Mouse (Mus musculus) embryonic facial prominence, embryonic 12.5 days (tissue): Measurements from ENCODE around the gene Tmem251. TPM values are rescaled to one million over a fixed set of nuclear protein-coding genes. Genes with fewer than 3 reads are reported as not detected.

ENCODE experiments used
- ATAC-seq: fragments of 200-750 bp; cut with Nextera tagmentation; 2 replicates; pipeline ENCODE4 v1.8.0; 2017; ENCODE audit not compliant: insufficient number of reproducible peaks, insufficient read depth, low FRiP score, low TSS enrichment
- H3K27ac ChIP-seq: fragments of 300-500 bp; sonication (generic); 2 replicates; pipeline ENCODE4 v1.5.1; 2016; ENCODE audit warnings: mild to moderate bottlenecking
- H3K27me3 ChIP-seq: fragments of 300-500 bp; sonication (generic); 2 replicates; pipeline ENCODE4 v1.6.1; 2016; ENCODE audit warnings: mild to moderate bottlenecking, moderate library complexity
- H3K36me3 ChIP-seq: fragments of 300-500 bp; sonication (generic); 2 replicates; pipeline ENCODE4 v1.6.1; 2016; ENCODE audit warnings: mild to moderate bottlenecking
- H3K4me1 ChIP-seq: fragments of 300-500 bp; sonication (generic); 2 replicates; pipeline ENCODE4 v1.6.1; 2016
- H3K4me2 ChIP-seq: fragments of 300-500 bp; sonication (generic); replicated peaks from 2 replicates; pipeline ENCODE4 v1.6.1; 2016; ENCODE audit warnings: mild to moderate bottlenecking, moderate library complexity
- H3K4me3 ChIP-seq: fragments of 300-500 bp; sonication (generic); 2 replicates; pipeline ENCODE4 v1.5.1; 2016; ENCODE audit warnings: mild to moderate bottlenecking
- H3K9ac ChIP-seq: fragments of 300-500 bp; sonication (generic); 2 replicates; pipeline ENCODE4 v1.6.1; 2016; ENCODE audit warnings: mild to moderate bottlenecking, moderate library complexity
- H3K9me3 ChIP-seq: fragments of 300-500 bp; sonication (generic); 2 replicates; pipeline ENCODE4 v1.6.1; 2016; ENCODE audit warnings: mild to moderate bottlenecking, moderate library complexity
- WGBS: fragments of 180-500 bp; shearing (Covaris S2); methylation state at CpG from one replicate; pipeline ENCODE4 v1.1.7; 2016; 5-methylcytosine and 5-hydroxymethylcytosine counted together
- polyA plus RNA-seq: library from polyadenylated mRNA; unstranded; fragments of >200 nt; fragmentation: Nextera tagmentation; extraction: Ambion mirVana; gene quantifications from 2 replicates; pipeline ENCODE4 v1.2.1, GENCODE M21; 2016

Gene Tmem251
- polyA plus RNA-seq, 1 experiment from 2014 or later = 10.4 TPM

DNA sequence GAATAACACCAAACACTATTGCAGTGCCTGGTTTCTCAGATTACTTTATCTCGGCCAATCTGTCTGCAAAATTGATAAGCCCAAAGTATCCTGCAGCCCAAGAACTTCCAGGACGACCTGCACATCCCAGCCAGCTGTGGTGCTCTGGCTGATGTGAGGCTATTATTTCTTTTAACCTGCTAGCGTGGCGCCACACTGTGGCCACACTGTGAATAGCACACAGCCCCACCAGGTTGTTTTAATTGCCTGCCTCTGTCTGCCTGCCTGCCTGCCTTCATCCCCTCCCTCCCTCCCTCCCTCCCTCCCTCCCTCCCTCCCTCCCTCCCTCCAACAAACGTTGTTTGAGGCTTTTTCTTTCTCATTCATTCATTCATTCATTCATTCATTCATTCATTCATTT lies 10.2 kb upstream of the Tmem251 start:
- H3K27me3 ChIP-seq = no peaks in the 10 kb centered on the region
- H3K36me3 ChIP-seq = no peaks in the 10 kb centered on the region
- H3K9me3 ChIP-seq = no peaks in the 10 kb centered on the region
- WGBS = 14% methylated on average over 4 of the region's 5 CpGs
- H3K4me1 ChIP-seq = peaks cover 17% of the 10 kb centered on the region; the same call in 1 of the 2 replicates
- H3K27ac ChIP-seq = no peak overlapping the region
- H3K4me3 ChIP-seq = no peak overlapping the region
- H3K9ac ChIP-seq = no peak overlapping the region
- no peak for ATAC-seq
- no peak overlapping the region for H3K4me2 ChIP-seq

DNA sequence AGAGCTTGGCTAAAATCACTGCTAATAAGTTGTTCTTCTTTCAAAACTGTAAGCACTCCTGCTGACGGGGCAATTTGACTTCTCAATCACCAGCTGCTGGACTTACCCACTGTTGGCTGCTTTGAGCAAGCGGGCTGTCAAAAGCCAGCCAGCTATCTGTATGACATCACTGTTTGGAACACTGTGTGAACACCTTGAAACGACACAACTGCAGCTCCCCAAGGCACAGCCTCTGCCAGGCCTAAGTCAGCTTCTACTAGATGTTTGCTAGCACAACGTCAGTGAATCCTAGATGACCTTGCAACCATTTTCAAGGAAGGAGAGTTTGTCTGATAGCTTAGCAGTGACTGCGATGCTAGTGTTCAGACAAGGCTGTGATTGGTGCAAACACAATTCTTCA lies 4.5 kb upstream of the Tmem251 start:
- Histone ChIP-seq H3K4me2 (no peak overlapping the region), H3K9ac (no peak overlapping the region), H3K27me3 (no peaks in the 10 kb centered on the region), H3K9me3 (no peaks in the 10 kb centered on the region), H3K27ac (no peak overlapping the region), H3K4me1 (peaks cover 9% of the 10 kb centered on the region), H3K4me3 (no peak overlapping the region), H3K36me3 (0 out of 2 replicates have a peak, but pooled peaks cover 2% of the 10 kb centered on the region)
- WGBS = 84% methylated on average over 5 of the region's 5 CpGs
- no peak for ATAC-seq

DNA sequence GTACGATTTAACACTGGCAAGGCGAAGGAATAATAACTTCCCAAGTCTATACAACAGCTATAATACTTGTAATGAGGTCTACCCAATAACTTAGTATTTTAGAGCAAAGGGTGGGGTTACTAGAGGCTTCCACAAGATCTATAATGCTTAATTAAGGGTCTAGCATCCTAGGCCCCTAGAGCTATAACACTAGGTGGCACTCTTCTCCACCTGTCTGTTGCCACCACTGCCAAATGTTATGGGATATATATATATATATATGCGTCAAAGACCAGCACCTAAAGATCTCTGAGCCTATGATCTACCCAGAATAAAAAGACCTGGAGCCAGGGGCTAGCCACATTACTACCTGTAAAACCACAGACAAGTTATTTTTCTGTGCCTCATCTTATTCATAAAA lies 3.3 kb upstream of the Tmem251 start:
- Histone ChIP-seq H3K9ac (no peak overlapping the region), H3K27ac (no peak overlapping the region), H3K4me3 (no peak overlapping the region), H3K27me3 (no peaks in the 10 kb centered on the region), H3K4me1 (peaks cover 17% of the 10 kb centered on the region), H3K36me3 (0 out of 2 replicates have a peak, but pooled peaks cover 2% of the 10 kb centered on the region), H3K4me2 (no peak overlapping the region), H3K9me3 (no peaks in the 10 kb centered on the region)
- 69% methylated on average over 3 of the region's 3 CpGs for WGBS
- no peak for ATAC-seq

DNA sequence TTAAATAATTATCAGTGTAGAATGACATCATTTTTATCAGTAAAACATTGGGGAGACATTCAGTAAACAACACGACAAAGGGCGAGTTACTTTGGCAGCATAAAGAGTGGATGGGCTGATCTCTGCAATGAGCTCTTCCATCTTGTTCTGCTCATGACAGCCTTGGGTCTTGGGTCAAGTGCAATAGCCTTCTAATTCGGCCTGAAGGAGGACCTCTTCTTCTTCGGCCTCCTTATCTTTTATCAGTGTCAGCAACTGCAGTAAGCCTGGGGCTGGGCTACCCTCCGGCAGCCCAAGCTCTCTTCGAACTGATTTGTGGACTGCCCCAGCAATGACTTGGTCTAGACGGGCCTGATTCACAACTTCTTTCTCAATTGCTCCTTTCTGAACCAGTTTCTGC lies 1.5 kb upstream of the Tmem251 start:
- 88% methylated on average over 7 of the region's 7 CpGs for WGBS
- H3K4me3 ChIP-seq = no peak overlapping the region

DNA sequence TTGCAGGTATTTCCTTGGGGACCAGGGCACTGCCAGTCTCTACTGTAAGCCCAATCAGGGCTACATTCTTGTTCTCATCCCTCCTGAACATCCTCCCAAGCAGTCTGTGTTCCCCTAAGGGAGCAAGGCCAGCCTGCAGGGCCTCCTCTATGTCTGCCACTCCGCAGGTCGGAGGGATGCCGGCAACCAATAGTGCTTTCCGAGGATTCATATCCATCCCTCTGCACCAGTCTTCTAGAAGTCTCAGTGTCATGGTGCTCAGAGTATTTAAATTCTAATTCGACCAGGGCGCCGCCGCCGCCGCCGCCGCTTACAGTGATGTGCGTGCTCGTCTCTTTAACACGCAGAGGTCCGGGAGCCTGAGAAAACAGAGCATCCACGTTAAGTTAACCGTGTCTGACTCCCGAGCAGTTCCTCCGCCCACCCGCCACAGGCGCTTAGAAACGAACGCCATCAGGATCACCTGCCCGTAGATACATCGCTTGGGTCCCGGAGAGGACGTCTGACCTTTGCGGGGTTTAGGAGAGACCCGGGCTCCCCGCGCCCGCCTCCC lies 450 bp upstream of the Tmem251 start:
- peak overlapping the region; percentile 90 for H3K4me3 ChIP-seq
- under 1% methylated on average over 33 of the region's 33 CpGs for WGBS
- H3K9me3 ChIP-seq = no peaks in the 10 kb centered on the region
- H3K27me3 ChIP-seq = no peaks in the 10 kb centered on the region
- peaks cover 3% of the 10 kb centered on the region; the same call in 1 of the 2 replicates for H3K36me3 ChIP-seq
- H3K9ac ChIP-seq = peak overlapping the region; percentile 88
- peak overlapping the region; percentile 66 for H3K4me2 ChIP-seq
- peaks cover 17% of the 10 kb centered on the region for H3K4me1 ChIP-seq
- H3K27ac ChIP-seq = peak overlapping the region; percentile 87
- ATAC-seq = peak; percentile 5; the same call in 1 of the 2 replicates

More for the DNA sequence above, 1.5 kb upstream of the Tmem251 start:
- Histone ChIP-seq H3K9ac (0 out of 2 replicates have a peak overlapping the region, but pooled peaks have one; percentile 88), H3K4me2 (no peak overlapping the region), H3K36me3 (0 out of 2 replicates have a peak, but pooled peaks cover 2% of the 10 kb centered on the region), H3K4me1 (peaks cover 17% of the 10 kb centered on the region), H3K27ac (no peak overlapping the region), H3K9me3 (no peaks in the 10 kb centered on the region), H3K27me3 (no peaks in the 10 kb centered on the region)
- no peak for ATAC-seq

DNA sequence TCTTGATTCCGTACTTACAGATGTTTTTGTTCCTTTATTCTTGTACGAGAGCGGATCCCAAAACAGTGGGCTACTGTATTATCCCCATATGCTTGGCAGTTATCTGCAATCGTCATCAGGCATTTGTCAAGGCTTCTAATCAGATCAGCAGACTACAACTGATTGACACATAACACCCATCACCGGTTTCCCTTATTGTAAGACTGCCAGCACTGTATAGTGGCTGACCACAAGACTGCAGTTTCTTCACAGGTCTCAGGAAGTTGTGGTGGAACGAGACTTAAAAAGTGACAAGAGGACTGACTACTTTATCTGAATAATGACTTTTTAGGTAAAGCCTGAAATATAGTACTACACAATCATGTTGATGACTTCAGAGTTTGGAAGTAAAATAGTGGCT lies 1.3 kb downstream of the Tmem251 start:
- Histone ChIP-seq H3K4me1 (peaks cover 17% of the 10 kb centered on the region), H3K27ac (no peak overlapping the region), H3K4me2 (peak overlapping the region; percentile 66; the same call in 1 of the 2 replicates), H3K36me3 (peaks cover 6% of the 10 kb centered on the region; the same call in 1 of the 2 replicates), H3K4me3 (no peak overlapping the region), H3K27me3 (no peaks in the 10 kb centered on the region), H3K9ac (no peak overlapping the region), H3K9me3 (no peaks in the 10 kb centered on the region)
- 55% methylated on average over 6 of the region's 6 CpGs for WGBS
- no peak for ATAC-seq

DNA sequence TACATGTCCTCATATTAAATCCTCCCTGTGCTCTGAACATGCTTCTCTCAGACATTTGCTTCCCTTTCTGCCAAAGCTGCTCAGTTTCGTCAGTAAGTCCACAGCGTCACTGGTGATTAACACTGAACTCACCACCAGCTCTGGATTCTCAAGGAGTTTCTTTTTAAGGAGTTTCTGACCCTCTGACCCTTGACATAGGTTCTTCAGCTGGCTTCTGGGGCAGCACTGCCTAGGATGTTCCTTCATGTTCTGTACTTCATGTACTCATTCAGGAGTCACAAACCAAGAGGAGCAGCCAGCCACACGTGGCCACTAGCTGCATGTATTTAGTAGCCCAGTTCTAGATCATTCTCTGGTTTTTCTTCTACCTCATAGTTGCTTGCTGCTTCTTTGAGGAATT lies 4.7 kb downstream of the Tmem251 start:
- Histone ChIP-seq H3K4me2 (no peak overlapping the region), H3K9me3 (no peaks in the 10 kb centered on the region), H3K4me1 (peaks cover 10% of the 10 kb centered on the region), H3K27me3 (no peaks in the 10 kb centered on the region), H3K4me3 (no peak overlapping the region), H3K27ac (no peak overlapping the region), H3K36me3 (peaks cover 4% of the 10 kb centered on the region; the same call in 1 of the 2 replicates), H3K9ac (no peak overlapping the region)
- ATAC-seq = no peak
- WGBS = 81% methylated on average over 3 of the region's 3 CpGs

DNA sequence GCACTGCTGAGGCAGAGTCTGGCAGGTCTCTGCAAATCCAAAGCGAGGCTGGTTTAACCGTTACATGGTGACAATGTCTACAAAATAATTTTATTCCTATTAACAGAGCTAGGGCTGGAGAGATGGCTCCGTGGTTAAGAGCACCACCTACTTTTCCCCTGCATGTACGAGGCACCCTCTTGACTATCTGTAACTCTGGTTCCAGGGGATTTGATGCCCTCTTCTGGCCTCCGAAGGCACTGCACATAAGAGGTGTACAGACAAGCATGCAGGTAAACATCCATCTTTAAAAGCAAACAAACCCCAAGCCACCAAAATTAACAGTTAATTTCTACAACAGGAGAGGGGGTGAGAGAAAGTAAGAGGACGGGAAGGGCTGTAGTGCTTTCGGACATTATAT lies 12.7 kb downstream of the Tmem251 start:
- no peak overlapping the region for H3K9ac ChIP-seq
- no peak overlapping the region for H3K27ac ChIP-seq
- H3K4me3 ChIP-seq = peak overlapping the region; percentile 64
- no peaks in the 10 kb centered on the region for H3K27me3 ChIP-seq
- peaks cover 10% of the 10 kb centered on the region; the same call in 1 of the 2 replicates for H3K36me3 ChIP-seq
- H3K4me2 ChIP-seq = peak overlapping the region; percentile 83
- WGBS = 90% methylated on average over 7 of the region's 7 CpGs
- ATAC-seq = no peak
- peaks cover 17% of the 10 kb centered on the region for H3K4me1 ChIP-seq
- H3K9me3 ChIP-seq = no peaks in the 10 kb centered on the region

DNA sequence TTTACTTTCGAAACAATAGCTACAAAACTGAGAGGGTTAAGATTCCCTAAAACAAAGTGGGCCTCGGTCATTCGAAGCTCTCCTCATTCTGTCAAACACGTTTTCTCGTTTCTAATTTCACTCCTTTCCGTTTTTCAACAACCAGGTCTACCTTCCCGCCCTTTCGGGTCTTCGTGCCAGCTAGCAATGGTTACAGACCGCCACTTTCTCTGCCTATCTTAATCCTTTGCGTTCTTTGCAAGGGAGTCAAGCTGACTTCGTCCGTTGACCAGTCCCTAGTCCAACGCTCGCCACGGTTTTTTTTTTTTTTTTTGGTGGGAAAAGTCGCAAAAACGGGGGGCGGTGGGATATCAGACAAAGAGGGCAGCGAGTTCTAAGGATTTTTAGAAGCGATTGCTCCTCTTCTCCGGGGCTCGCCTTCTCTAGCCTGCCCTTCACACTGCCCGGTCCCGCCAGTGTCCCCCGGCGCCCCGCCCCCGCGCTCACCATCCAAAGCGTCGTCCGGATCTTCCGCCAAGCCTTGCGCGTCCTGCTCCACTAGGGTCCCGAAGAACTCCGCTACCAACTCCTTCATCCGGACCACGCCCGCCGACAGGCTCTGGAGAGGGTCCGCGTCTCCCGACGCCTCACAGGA lies 13.6 kb downstream of the Tmem251 start:
- H3K4me2 ChIP-seq = peak overlapping the region; percentile 83
- no peaks in the 10 kb centered on the region for H3K27me3 ChIP-seq
- H3K9me3 ChIP-seq = no peaks in the 10 kb centered on the region
- peak overlapping the region; percentile 70 for H3K9ac ChIP-seq
- peak overlapping the region; percentile 64 for H3K4me3 ChIP-seq
- H3K27ac ChIP-seq = peak overlapping the region; percentile 91
- 2% methylated on average over 45 of the region's 46 CpGs for WGBS
- H3K4me1 ChIP-seq = peaks cover 17% of the 10 kb centered on the region
- no peak; the same call in 1 of the 2 replicates for ATAC-seq
- peaks cover 10% of the 10 kb centered on the region; the same call in 1 of the 2 replicates for H3K36me3 ChIP-seq

DNA sequence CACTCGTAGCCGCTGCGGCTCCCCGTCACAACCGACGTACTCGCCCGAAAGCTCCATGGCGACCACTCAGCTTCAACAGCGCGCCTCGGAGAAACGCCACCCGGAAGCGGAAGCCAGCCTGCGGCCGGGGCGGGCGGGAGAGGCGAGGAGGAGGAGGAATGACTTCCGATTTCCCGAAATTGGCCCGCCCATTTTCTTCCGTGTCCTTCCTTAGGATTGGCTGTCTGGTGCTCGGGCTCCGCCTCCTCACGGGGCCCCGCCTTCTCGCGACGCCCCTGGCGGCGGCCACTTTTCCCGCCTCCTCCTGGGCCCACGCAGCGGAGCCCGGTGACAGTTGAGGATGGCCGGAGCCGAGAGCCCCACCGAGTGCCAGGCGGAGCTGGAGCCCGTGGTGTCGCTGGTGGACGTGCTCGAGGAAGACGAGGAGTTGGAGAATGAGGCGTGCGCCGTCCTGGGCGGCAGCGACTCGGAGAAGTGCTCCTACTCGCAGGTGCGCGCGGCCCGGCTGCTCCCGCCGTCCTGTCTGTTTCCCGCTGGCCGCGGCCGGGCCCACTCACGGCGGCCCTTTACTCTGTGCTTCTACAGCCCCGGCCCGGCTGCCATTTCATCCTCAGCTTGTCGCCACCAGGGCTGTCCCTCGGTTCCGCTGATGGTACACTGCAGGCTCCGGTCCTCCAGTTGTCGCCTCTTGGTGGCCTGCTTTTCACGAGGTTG lies 14.3 kb downstream of the Tmem251 start, which contains the start of the genes Gm28051, Gon7 and Ubr7:
Gene Gm28051, minus strand, starts transcription at position 77 of the 714 bp plus-strand sequence.
Gene Gon7, minus strand, starts transcription at position 115 of the 714 bp plus-strand sequence.
Gene Ubr7, plus strand, starts transcription at position 279 of the 714 bp plus-strand sequence.
- Histone ChIP-seq H3K27ac (peak within 1 kb of the TSS; percentile 91), H3K36me3 (peaks cover 14% of the 10 kb centered on the region), H3K27me3 (no peaks in the 10 kb centered on the region), H3K4me3 (peak within 1 kb of the TSS; percentile 64), H3K4me2 (peak within 1 kb of the TSS; percentile 83), H3K9ac (peak within 1 kb of the TSS; percentile 70), H3K9me3 (no peaks in the 10 kb centered on the region), H3K4me1 (peaks cover 17% of the 10 kb centered on the region)
- ATAC-seq = peak; percentile 95
- WGBS = under 1% methylated on average over 73 of the region's 73 CpGs

DNA sequence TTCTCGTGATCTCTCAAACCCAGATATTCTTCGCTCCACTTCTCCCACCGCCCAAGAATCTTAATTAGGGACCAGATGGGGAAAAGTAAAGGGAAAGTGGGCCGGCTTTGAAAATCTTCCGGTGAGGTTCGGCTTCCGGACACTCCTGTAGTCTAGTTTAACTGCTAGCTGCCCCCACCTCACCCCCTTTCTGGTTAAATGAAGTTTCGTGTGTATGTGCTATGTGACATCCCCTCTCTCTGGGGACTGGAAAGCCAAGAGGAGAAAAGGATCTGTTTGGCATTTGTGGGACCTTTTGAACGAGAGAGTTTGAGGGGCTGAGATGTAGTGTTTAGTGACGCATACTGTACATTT lies 14.8 kb downstream of the Tmem251 start, which contains the start of gene Gm20604:
Gene Gm20604, minus strand, starts transcription at position 270 of the 354 bp plus-strand sequence.
- no peak for ATAC-seq
- peak within 1 kb of the TSS; percentile 91 for H3K27ac ChIP-seq
- H3K4me1 ChIP-seq = peaks cover 17% of the 10 kb centered on the region
- H3K4me3 ChIP-seq = peak within 1 kb of the TSS; percentile 64
- peak within 1 kb of the TSS; percentile 70 for H3K9ac ChIP-seq
- H3K27me3 ChIP-seq = no peaks in the 10 kb centered on the region
- H3K36me3 ChIP-seq = peaks cover 15% of the 10 kb centered on the region
- under 1% methylated on average over 10 of the region's 10 CpGs for WGBS
- H3K9me3 ChIP-seq = no peaks in the 10 kb centered on the region
- H3K4me2 ChIP-seq = peak within 1 kb of the TSS; percentile 83
